Mouse (Mus musculus) embryo, embryonic 11.5 days (tissue): ENCODE data around the gene Bach1.
"Not testable (repeated sequence)": the region's sequence is repeated elsewhere in the genome, so short reads cannot be mapped to it uniquely, and the experiment has no call there.

Experiments used
- DNase-seq: peaks from one replicate; pipeline ENCODE4 v3.0.0-alpha.2; 2012; ENCODE audit warnings: low read depth, low spot score

Gene Bach1

DNA sequence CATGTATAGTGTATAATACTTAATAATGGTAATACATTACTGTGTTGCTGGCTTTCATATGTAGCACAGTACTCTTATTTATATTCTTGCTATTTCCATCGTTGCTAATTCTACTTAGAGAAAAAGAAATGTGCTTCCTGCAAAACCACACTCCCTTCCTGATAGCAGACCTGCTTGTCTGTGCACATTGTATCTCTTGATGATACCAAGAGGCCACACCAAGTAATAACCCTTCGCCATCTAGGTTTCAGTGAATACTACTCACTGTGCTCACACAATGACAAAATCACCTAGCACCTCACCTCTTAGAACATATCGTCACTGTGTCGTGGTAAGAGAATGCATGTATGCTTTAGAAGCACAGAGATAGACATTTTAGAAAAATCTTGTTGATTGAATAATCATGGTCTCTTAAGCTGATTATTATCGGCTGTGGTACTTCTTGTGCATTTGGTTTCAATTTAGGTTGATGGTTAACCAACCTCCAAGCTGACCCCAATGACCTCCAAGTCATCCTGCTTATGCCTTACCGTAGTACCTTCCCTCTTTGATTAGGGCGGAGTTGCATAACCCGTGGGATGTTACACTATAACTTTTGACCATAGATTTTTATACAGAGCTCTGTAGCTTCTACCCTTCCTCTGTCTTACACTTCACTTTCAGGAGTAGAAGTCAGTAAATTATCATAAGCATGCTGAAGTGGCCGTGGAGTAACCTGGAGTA is 17.7 kb upstream of the Bach1 start:
- no peak for DNase-seq

DNA sequence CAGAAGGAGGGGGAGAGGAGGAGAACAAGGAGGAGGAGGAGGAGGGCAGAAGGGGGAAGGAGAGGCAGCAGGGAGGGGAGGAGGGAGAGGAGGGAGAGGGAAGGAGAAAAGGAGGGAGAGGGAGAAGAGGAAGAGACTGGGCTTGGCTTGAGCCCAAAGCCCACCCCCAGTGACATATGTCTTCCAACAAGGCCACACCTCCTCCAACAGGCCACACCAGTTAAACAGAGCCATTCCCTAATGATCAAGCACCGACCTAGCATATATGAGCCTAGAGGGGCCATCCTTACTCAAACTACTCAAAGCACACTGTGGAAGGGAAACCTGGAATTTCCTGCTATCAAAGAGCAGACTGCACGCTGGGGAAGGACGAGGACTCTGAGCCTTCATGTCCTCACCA is 16.9 kb upstream of the Bach1 start:
- DNase-seq: no peak

DNA sequence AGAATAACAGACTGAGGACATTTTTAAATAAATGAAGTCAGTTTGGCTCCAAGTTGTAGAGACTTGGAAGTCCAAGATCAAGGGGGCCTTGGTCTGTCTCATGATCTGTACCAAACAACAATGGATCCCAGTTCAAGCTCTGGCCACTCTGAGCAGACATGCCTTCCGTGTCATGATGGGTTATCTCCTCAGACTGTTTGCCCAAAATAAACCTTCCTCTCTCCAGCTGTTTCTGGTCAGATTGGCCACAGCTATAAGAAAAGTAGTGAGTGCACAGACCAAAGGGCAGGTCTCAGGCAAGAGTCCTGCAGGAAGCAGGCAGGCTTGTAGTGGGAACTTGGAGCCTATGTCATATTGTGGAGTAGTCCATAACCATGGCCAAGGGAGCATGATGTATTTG is 12.3 kb upstream of the Bach1 start:
- no peak for DNase-seq

DNA sequence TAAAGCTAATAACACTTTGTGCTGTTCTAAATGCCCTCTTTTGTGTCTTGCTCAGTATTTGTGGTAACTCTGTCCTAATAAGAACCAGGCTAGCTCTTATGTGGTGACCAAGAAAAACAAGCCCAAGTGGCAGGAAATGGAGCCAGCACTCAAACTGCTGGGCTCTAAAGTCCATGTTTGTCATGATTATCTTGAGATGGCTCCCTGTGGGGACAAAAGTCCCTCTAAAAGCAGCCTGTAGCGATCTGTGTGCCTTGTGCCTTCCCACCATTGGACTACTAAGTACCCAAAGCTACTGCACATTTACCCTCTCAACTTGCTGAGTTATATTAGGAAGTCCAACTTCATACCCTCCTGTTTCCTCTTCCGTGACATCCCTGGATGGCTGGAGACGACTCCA is 11.4 kb upstream of the Bach1 start:
- DNase-seq: no peak

- DNase-seq: not testable (repeated sequence)
These were observed 10.4 kb upstream of the Bach1 start for GRCm38 (mm10) chr16:87688328-87688727.

DNA sequence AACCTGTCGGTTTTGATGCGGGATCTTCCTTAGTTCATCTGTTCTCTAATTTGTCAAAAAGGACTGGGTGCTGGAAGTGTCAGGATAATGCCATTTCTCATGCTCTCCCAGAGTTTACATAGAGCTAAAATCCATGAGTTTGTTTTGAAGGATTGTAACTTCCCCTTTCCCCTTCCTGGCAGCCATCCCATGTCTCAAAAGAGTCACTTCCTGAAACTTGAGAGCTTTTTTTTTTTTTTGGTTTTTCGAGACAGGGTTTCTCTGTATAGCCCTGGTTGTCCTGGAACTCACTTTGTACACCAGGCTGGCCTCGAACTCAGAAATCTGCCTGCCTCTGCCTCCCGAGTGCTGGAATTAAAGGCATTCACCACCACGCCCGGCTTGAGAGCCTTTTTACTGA is 9.9 kb upstream of the Bach1 start:
- DNase-seq: not testable (repeated sequence)

GRCm38 (mm10) chr16:87689225-87689624 is 9.5 kb upstream of the Bach1 start:
- DNase-seq: no peak

- DNase-seq: no peak
These were observed 8.2 kb upstream of the Bach1 start for GRCm38 (mm10) chr16:87690506-87690905.

- DNase-seq: no peak
These were observed 7.6 kb upstream of the Bach1 start for GRCm38 (mm10) chr16:87691102-87691501.

DNA sequence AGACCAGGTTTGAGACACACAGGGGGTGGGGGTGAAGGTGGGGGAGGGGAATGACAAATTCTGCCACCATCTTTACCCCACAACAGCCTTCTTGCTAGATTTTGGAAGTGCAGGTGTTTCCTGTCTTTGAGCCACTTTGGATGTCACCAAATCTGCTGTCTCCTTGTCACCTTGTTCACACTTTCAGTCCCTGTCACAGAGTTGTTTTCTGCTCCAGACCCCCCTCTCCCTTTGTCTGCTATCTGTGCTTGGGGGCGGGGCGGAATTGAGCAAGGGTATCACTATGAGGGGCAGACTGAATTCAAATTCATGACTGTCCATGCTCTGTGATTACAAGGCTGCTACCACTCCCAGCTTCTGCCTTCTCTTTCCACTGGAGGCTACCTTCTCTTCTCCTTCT is 6.2 kb upstream of the Bach1 start:
- no peak for DNase-seq

- no peak for DNase-seq
These were observed 909 bp upstream of the Bach1 start for GRCm38 (mm10) chr16:87697707-87698365.

GRCm38 (mm10) chr16:87699306-87699692 is 554 bp downstream of the Bach1 start:
- peak; percentile 46 for DNase-seq

GRCm38 (mm10) chr16:87699693-87700394 is 1.1 kb downstream of the Bach1 start:
- DNase-seq: peak; percentile 65

GRCm38 (mm10) chr16:87700395-87700765 is 1.6 kb downstream of the Bach1 start:
- no peak for DNase-seq

DNA sequence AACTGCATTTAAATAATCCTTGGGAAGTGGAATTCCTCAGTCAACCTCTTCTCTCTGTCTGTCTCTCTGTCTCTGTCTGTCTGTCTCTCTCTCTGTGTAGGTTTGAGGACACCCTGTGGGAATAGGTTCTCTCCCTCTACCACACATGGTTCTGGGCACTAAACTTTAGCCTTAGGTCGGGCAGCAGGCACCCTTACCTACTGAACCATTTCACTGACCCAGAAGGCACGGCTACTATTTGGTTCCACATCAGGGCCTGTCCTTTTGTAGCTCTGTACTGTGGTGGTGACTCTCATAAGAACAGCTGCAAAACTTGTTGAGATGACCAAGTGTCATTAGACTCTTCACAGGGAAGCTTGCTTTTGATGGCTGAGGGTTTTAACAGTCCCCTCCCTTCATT is 3.1 kb downstream of the Bach1 start:
- DNase-seq: no peak

- DNase-seq: no peak
These were observed 4.1 kb downstream of the Bach1 start for GRCm38 (mm10) chr16:87702881-87703280.

GRCm38 (mm10) chr16:87704225-87704624 is 5.5 kb downstream of the Bach1 start:
- DNase-seq: no peak

DNA sequence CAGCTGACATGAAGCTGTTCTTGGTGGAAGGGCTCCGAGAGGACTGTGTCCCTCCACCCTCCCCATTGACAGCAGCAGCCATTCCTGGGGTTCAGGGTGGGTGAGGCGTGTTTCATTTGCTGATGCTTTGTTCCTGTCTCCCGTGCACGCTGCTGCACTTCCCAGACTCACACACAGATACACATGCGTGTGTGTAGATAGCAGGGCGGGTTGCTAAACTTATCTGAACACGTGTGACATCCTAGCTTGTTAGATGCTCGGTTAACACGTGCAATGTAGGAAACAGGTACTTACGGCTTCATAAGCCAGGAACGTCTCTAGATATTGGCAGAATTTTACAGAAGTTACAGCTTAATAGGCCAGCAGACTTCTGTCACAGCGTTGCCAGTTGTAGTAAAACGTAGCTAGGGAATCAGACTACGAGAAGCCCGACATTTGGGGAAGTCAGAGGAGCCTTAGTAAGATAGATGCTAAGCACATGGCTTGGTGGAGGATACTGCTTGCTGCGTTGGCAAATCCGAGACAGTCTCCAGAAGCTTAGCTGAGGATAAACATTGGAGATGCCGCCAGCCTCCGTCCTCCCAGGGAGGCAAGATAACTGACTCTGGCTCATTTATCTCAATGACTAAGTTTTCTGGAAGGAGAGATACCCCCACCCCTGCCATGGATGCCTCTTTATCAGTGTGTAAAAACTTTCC is 7.3 kb downstream of the Bach1 start:
- DNase-seq: no peak

DNA sequence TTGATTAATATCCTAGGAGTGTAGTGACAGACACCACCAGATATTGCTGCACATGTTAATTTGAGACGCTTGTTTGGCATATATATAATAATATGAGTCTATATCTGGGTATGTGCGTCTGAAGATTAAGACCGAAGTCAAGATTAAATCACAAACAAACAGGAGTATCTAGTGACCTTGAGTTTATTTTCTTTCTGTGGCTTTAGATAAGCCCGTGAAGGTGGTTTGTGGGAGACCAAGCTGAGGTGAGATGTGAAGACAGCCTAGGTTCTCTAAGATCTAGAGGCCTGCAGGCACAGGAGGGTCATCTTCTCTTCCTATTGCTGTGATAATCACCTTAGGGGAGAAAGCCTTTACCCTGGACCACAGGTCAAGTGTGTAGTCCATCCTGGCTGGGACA is 8.6 kb downstream of the Bach1 start:
- DNase-seq: no peak

DNA sequence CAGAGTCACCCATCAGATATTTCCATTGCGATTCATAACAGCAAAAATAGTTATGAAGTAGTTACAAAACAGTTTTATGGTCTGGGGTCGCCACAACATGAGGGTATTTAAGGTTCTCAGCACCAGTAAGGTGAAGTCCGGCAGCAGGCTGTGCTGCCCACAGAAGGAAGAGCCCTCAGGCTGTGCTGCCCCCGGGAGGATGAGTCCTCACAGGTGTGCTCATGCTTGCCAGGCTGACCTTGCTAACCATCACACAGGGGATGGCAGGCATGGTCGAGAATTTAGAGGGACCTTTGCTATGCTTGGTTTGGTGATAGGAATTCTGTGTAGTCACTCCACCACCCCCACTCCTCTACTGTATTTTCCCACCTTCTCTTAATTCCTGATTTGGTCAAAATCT is 9.8 kb downstream of the Bach1 start:
- DNase-seq: no peak

DNA sequence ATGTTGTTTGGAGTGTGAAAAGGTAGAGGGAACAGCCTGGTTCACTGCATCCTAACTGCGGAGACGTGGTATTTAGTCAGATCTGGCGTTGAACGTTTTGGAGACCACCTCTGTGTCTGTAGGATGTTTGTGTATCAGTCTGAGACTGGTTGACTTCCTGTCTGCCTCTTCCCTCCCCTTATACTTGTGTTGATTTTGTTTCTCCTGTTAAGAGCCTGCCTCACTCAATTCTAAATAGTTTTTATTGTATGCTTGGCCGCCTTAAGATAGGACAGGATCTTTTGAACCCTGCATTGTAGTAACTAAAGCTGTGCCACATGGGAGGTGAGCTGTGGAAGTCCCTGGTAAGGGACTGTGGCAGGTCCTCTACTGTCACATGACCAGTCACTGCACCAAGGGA is 10.4 kb downstream of the Bach1 start:
- DNase-seq: no peak

DNA sequence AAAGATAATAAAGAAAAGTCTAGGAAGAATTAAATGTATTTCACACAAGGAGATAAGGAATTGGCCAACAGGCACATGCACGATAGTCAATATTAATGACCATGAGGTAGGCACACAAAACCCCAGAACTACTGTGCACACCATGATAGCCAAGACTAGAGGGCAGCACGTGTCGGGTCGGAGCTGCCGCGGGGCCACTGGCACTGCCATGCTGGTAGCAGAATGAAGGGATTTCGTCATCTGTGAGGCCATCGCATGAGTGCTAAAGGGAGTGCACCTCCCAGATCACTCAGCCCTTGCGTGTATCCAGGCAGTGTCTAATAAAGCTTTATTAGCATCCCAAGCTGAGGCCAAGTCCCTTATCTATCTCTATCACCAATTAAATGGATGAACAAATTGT is 11.2 kb downstream of the Bach1 start:
- no peak for DNase-seq
